Mouse (Mus musculus) bone marrow macrophage, adult 2 months (primary cell): ENCODE measurements around the gene Slc36a1.

Experiments used
- CTCF ChIP-seq: IDR thresholded peaks from 2 replicates; pipeline ENCODE4 v1.5.1; 2012; ENCODE audit warnings: low read depth, mild to moderate bottlenecking, low read length, moderate library complexity
- POLR2A ChIP-seq: IDR thresholded peaks from 2 replicates; pipeline ENCODE4 v1.6.1; 2012; ENCODE audit warnings: mild to moderate bottlenecking, low read depth, low read length, borderline replicate concordance

DNA sequence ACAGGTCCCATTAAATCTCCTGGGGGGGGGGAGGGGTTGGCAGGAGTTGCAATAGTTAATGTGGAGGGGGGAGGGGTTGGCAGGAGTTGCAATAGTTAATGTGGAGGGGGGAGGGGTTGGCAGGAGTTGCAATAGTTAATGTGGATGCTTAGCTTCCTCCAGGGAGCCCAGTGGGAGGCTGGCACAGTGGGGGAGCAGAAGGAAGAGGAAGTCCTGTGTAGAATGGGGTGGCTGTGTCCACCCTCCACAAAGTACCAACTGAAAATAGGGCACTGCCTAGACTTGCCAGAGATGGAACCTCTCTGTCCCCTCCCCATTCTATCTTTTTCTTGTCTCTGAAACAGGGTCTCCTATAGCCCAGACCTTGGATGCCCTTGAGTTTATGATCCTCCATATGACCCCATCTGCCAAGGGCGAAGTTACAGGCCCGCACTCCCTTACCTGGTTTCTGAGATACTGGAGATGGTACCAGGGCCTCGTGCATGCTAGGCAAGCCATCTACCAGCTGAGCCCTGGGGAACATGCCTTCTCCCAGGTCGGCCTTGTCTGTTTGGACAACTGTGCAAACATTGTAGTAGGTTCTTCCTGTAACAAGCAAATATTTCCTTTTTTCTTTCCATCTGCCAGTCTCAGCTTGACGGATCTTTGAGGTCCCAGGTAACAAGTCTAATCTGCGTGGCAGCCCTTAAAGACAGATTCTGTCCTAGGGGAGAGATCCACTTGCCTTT is 5.6 kb downstream of the Slc36a1 start:
- TF ChIP-seq POLR2A (no peak), CTCF (no peak)
